Mouse (Mus musculus): ENCODE data around the gene Cracr2b. TPM values are rescaled to one million over a fixed set of nuclear protein-coding genes. Genes with fewer than 3 reads are reported as not detected.

Cracr2b gene
- total RNA-seq, 4 experiments from 2014 or later, result 3.9 to 5.4 (median 4.4) TPM

- DNase-seq (ENCODE audit: low spot score in 2 of 2), result no peak
Observed at GRCm38 (mm10) chr7:141469352-141469751, 8.5 kb downstream of the Cracr2b start.

- no peak for DNase-seq (ENCODE audit: low spot score in 2 of 2)
Observed at GRCm38 (mm10) chr7:141469901-141470636, 9.2 kb downstream of the Cracr2b start.

GRCm38 (mm10) chr7:141470637-141470944 is 9.7 kb downstream of the Cracr2b start:
- DNase-seq (ENCODE audit: low spot score in 2 of 2), result no peak

GRCm38 (mm10) chr7:141471236-141471635 is 10.3 kb downstream of the Cracr2b start:
- DNase-seq (ENCODE audit: low spot score in 2 of 2), result no peak

GRCm38 (mm10) chr7:141472226-141472625 is 11.3 kb downstream of the Cracr2b start:
- no peak for DNase-seq (ENCODE audit: low spot score in 2 of 2)

GRCm38 (mm10) chr7:141472763-141473162 is 11.9 kb downstream of the Cracr2b start:
- DNase-seq (ENCODE audit: low spot score in 2 of 2), result no peak

- no peak for DNase-seq (ENCODE audit: low spot score in 2 of 2)
Observed at GRCm38 (mm10) chr7:141474160-141474559, 13.3 kb downstream of the Cracr2b start.

GRCm38 (mm10) chr7:141475011-141475804 is 14.3 kb downstream of the Cracr2b start, which contains the start of the genes Polr2l and Tspan4:
Gene Polr2l (minus strand): TSS chr7:141475132.
Gene Tspan4 (plus strand): TSS chr7:141475240.
- peak; percentile 76 to 79 for DNase-seq (ENCODE audit: low spot score in 2 of 2)

GRCm38 (mm10) chr7:141475805-141476158 is 14.9 kb downstream of the Cracr2b start:
- no peak for DNase-seq (ENCODE audit: low spot score in 2 of 2)

- DNase-seq (ENCODE audit: low spot score in 2 of 2), result no peak
Observed at GRCm38 (mm10) chr7:141476226-141476980, 15.5 kb downstream of the Cracr2b start.

GRCm38 (mm10) chr7:141476981-141477370 is 16.1 kb downstream of the Cracr2b start:
- no peak for DNase-seq (ENCODE audit: low spot score in 2 of 2)

GRCm38 (mm10) chr7:141477578-141478269 is 16.8 kb downstream of the Cracr2b start:
- no peak for DNase-seq (ENCODE audit: low spot score in 2 of 2)

- no peak for DNase-seq (ENCODE audit: low spot score in 2 of 2)
Observed at GRCm38 (mm10) chr7:141478270-141478748, 17.4 kb downstream of the Cracr2b start.

- no peak for DNase-seq (ENCODE audit: low spot score in 2 of 2)
Observed at GRCm38 (mm10) chr7:141480842-141481497, 20.1 kb downstream of the Cracr2b start.

- DNase-seq (ENCODE audit: low spot score in 2 of 2), result no peak
Observed at GRCm38 (mm10) chr7:141481498-141482401, 20.9 kb downstream of the Cracr2b start.

- no peak for DNase-seq (ENCODE audit: low spot score in 2 of 2)
Observed at GRCm38 (mm10) chr7:141482531-141483024, 21.7 kb downstream of the Cracr2b start.

GRCm38 (mm10) chr7:141483114-141483653 is 22.3 kb downstream of the Cracr2b start:
- no peak for DNase-seq (ENCODE audit: low spot score in 2 of 2)

GRCm38 (mm10) chr7:141484186-141485120 is 23.6 kb downstream of the Cracr2b start:
- DNase-seq (ENCODE audit: low spot score in 2 of 2), result no peak

Data from left cerebral cortex, adult 8-10 months (tissue).